21 mouse cellular contexts compared by ENCODE assay signal in genomic region chr6:94624543-94624942, GRCm38 (mm10).
DNase-seq lines count a peak whose midpoint lies in the region; TF ChIP-seq lines count a peak whose summit lies in the region.
"Had no signal": no experiment of that assay in that cellular context is flagged by ENCODE, and none has a peak within 500 bp of the region (broad histone marks: within the 10 kb centered on the region; RNA-seq: fewer than 3 reads in every experiment).

No protein-coding gene starts in this region.

- no peak overlapping the region for H3K4me3 ChIP-seq in gastrocnemius, adult 2 months
- no peak overlapping the region for H3K4me3 ChIP-seq in limb, embryonic 10.5 days
- H3K4me3 ChIP-seq: embryonic facial prominence, embryonic 10.5 days; embryonic facial prominence, embryonic 12.5 days; forebrain, embryonic 13.5 days; forebrain, embryonic 15.5 days had no signal

- intact Hi-C loops in gastrocnemius, adult 2 months (cut with DNase I), result loop anchor here (10.0 kb wide), 1 partner anchor 150 kb away; no protein-coding TSS in a partner anchor
- intact Hi-C loops in gastrocnemius, postnatal 36 days (cut with DNase I), result loop anchor here (5.0 to 10.0 kb wide), 2 partner anchors 150 to 363 kb away; no protein-coding TSS in a partner anchor

- H3K36me3 ChIP-seq in limb, embryonic 10.5 days, result peaks cover 66% of the 10 kb centered on the region

- peaks cover 57% of the 10 kb centered on the region for H3K4me1 ChIP-seq in limb, embryonic 10.5 days

- H3K27ac ChIP-seq in gastrocnemius, adult 2 months, result peak overlapping the region; percentile 65
- H3K27ac ChIP-seq in limb, embryonic 10.5 days, result 0 out of 2 replicates have a peak overlapping the region, but pooled peaks have one; percentile 31
- H3K27ac ChIP-seq: embryonic facial prominence, embryonic 10.5 days; embryonic facial prominence, embryonic 12.5 days; forebrain, embryonic 13.5 days; forebrain, embryonic 15.5 days had no signal

- peak; percentile 74 for DNase-seq in gastrocnemius, adult 2 months
- no peak for DNase-seq in gastrocnemius, postnatal 36 days
- DNase-seq in heart, adult 11 months, result peak; percentile 87
- DNase-seq in heart, adult 9 months (ENCODE audit: low spot score in 2 of 2), result no peak
- no peak for DNase-seq in limb, embryonic 10.5 days (ENCODE audit: low spot score)
- no peak for DNase-seq in B cell, adult 2 months
- DNase-seq: adrenal gland, adult 8-10 months; adrenal gland, postnatal 14 days; adrenal gland, postnatal 36 days; cerebellum, adult 11-12 months; cerebellum, adult 2 months; cerebellum, adult 9-10 months; cerebellum, postnatal 10 days; cerebellum, postnatal 25 days had no signal

- TF ChIP-seq CTCF in gastrocnemius, adult 2 months (IDR thresholded peaks at IDR 0.05), result no peak

- WGBS in limb, embryonic 10.5 days, result 88% methylated on average over 5 of the region's 5 CpGs

- H3K27me3 ChIP-seq in limb, embryonic 10.5 days (ENCODE audit: low read depth, poor library complexity, severe bottlenecking), result peaks cover 30% of the 10 kb centered on the region
- H3K27me3 ChIP-seq: CH12.LX; embryonic facial prominence, embryonic 12.5 days; forebrain, embryonic 13.5 days; forebrain, embryonic 15.5 days; Patski had no signal

- no peaks in the 10 kb centered on the region for H3K9me3 ChIP-seq in limb, embryonic 10.5 days (replicated peaks)
- H3K9me3 ChIP-seq: embryonic facial prominence, embryonic 10.5 days; embryonic facial prominence, embryonic 12.5 days; forebrain, embryonic 13.5 days; forebrain, embryonic 15.5 days; G1E had no signal

Comparison
In these comparisons a context has a peak if more than half of its experiments do, and no peak if none do; other contexts are left out.
1. DNase-seq: peak in gastrocnemius, adult 2 months (single experiment) and heart, adult 11 months (single experiment); none in gastrocnemius, postnatal 36 days (0 of 2), heart, adult 9 months (0 of 2), limb, embryonic 10.5 days (single experiment) and B cell, adult 2 months (0 of 2).